Mouse (Mus musculus) heart, embryonic 16.5 days (tissue): ENCODE measurements around the gene Cd164l2. TPM values are rescaled to one million over a fixed set of nuclear protein-coding genes. Genes with fewer than 3 reads are reported as not detected.

Source experiments
- ATAC-seq: fragments of 200-750 bp; cut with Nextera tagmentation; replicated peaks from 2 replicates; pipeline ENCODE4 v1.8.0; 2017; ENCODE audit warnings: moderate number of reproducible peaks; ENCODE audit not compliant: insufficient read depth, low FRiP score; ENCODE audit errors: extremely low read depth
- H3K27ac ChIP-seq: fragments of 300-500 bp; sonication (generic); 2 replicates; pipeline ENCODE4 v1.5.1; 2014; ENCODE audit warnings: mild to moderate bottlenecking, low read length, control low read depth, moderate library complexity
- H3K27me3 ChIP-seq: fragments of 300-500 bp; sonication (generic); 2 replicates; pipeline ENCODE4 v1.6.1; 2014; ENCODE audit warnings: low read length, mixed read lengths; ENCODE audit not compliant: control insufficient read depth, insufficient read depth
- H3K36me3 ChIP-seq: fragments of 300-500 bp; sonication (generic); 2 replicates; pipeline ENCODE4 v1.6.1; 2014; ENCODE audit not compliant: control insufficient read depth, insufficient read depth
- H3K4me1 ChIP-seq: fragments of 300-500 bp; sonication (generic); 2 replicates; pipeline ENCODE4 v1.6.1; 2014; ENCODE audit warnings: low read length, mixed read lengths; ENCODE audit not compliant: control insufficient read depth, insufficient read depth
- H3K4me2 ChIP-seq: fragments of 300-500 bp; sonication (generic); 2 replicates; pipeline ENCODE4 v1.6.1; 2014; ENCODE audit warnings: low read depth, mild to moderate bottlenecking, control low read depth, low read length
- H3K4me3 ChIP-seq: fragments of 300-500 bp; sonication (generic); 2 replicates; pipeline ENCODE4 v1.5.1; 2014; ENCODE audit warnings: mild to moderate bottlenecking, control low read depth, low read length
- H3K9ac ChIP-seq: fragments of 300-500 bp; sonication (generic); 2 replicates; pipeline ENCODE4 v1.6.1; 2014; ENCODE audit warnings: low read length, control low read depth
- H3K9me3 ChIP-seq: fragments of 300-500 bp; sonication (generic); replicated peaks from 2 replicates; pipeline ENCODE4 v1.6.1; 2016; ENCODE audit warnings: low read length; ENCODE audit not compliant: control insufficient read depth
- WGBS: fragments of 180-500 bp; shearing (Covaris S2); extraction: QIAGEN DNeasy Blood & Tissue Kit; methylation state at CpG from one replicate; pipeline ENCODE4 v1.1.7; 2014; 5-methylcytosine and 5-hydroxymethylcytosine counted together
- polyA plus RNA-seq: library from polyadenylated mRNA; unstranded; fragments of >200 nt; fragmentation: Nextera tagmentation; extraction: Ambion mirVana; gene quantifications from 2 replicates; pipeline ENCODE4 v1.2.1, GENCODE M21; 2015

The Cd164l2 gene
- polyA plus RNA-seq, 1 experiment from 2014 or later, result not detected

GRCm38 (mm10) chr4:133210023-133210787, 1.7 kb upstream of the Cd164l2 start:
- Histone ChIP-seq H3K27me3 (peaks cover 13% of the 10 kb centered on the region), H3K36me3 (no peaks in the 10 kb centered on the region), H3K9me3 (no peaks in the 10 kb centered on the region), H3K4me1 (peaks cover 11% of the 10 kb centered on the region), H3K9ac (no peak overlapping the region), H3K4me3 (no peak overlapping the region), H3K27ac (no peak overlapping the region), H3K4me2 (no peak overlapping the region)
- ATAC-seq, result no peak
- WGBS, result 89% methylated on average over 24 of the region's 24 CpGs

- Histone ChIP-seq H3K27me3 (peaks cover 13% of the 10 kb centered on the region), H3K36me3 (no peaks in the 10 kb centered on the region), H3K27ac (no peak overlapping the region), H3K4me1 (peaks cover 11% of the 10 kb centered on the region), H3K9me3 (no peaks in the 10 kb centered on the region), H3K4me2 (no peak overlapping the region), H3K4me3 (no peak overlapping the region), H3K9ac (no peak overlapping the region)
- WGBS, result 92% methylated on average over 19 of the region's 19 CpGs
- no peak for ATAC-seq
Measured at GRCm38 (mm10) chr4:133210788-133211390, 1.0 kb upstream of the Cd164l2 start.

DNA sequence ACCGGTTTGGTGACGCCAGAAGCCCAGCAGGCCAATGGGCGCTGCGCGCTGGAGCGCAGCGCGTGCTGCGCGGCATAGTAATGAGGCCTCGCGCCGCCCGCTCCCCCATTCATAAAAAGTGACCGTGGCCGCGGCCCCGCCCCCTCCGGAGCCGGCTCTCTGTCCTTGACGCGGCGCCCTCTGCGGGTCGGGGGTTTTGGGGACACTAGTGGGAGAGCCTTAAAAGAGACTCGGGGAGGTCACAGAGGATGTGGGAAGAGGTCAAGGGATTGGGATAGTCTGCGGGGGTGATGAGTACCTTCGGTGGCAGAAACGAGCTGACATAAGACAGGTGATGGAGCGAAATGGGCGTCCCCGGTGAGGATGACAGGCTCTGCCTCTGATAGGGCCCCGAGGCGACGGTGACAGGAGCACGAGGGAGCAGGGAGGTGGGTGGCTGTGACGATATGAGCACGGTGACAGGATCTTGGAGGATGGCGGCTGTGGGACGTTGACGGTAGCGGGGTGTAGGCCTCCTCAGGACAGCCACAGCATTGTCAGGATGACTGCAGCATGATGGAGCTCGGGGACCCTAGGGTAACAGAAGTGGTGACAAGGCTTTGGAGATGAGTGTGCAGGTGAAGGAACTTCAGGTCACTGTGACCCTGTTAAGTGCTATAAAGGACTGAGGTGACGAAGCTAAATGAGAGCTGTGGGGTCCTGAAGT, 784 bp downstream of the Cd164l2 start:
- Histone ChIP-seq H3K4me2 (peak overlapping the region; percentile 89), H3K27me3 (peaks cover 13% of the 10 kb centered on the region), H3K36me3 (no peaks in the 10 kb centered on the region), H3K9me3 (no peaks in the 10 kb centered on the region), H3K27ac (no peak overlapping the region), H3K4me1 (peaks cover 11% of the 10 kb centered on the region), H3K9ac (peak overlapping the region; percentile 68), H3K4me3 (peak overlapping the region; percentile 70)
- ATAC-seq, result peak; percentile 86
- 2% methylated on average over 44 of the region's 44 CpGs for WGBS

GRCm38 (mm10) chr4:133213268-133213590, 1.3 kb downstream of the Cd164l2 start:
- H3K4me2 ChIP-seq, result peak overlapping the region; percentile 89
- ATAC-seq, result no peak
- peaks cover 11% of the 10 kb centered on the region for H3K4me1 ChIP-seq
- no peaks in the 10 kb centered on the region for H3K9me3 ChIP-seq
- H3K36me3 ChIP-seq, result no peaks in the 10 kb centered on the region
- no peak overlapping the region for H3K9ac ChIP-seq
- WGBS, result 4% methylated on average over 9 of the region's 9 CpGs
- H3K27ac ChIP-seq, result no peak overlapping the region
- peaks cover 15% of the 10 kb centered on the region for H3K27me3 ChIP-seq
- H3K4me3 ChIP-seq, result peak overlapping the region; percentile 70; the same call in 1 of the 2 replicates

GRCm38 (mm10) chr4:133213661-133214060, 1.7 kb downstream of the Cd164l2 start:
- Histone ChIP-seq H3K27ac (no peak overlapping the region), H3K4me3 (no peak overlapping the region), H3K9me3 (no peaks in the 10 kb centered on the region), H3K9ac (no peak overlapping the region), H3K4me2 (no peak overlapping the region; the same call in 1 of the 2 replicates), H3K4me1 (peaks cover 11% of the 10 kb centered on the region), H3K36me3 (no peaks in the 10 kb centered on the region), H3K27me3 (peaks cover 15% of the 10 kb centered on the region)
- ATAC-seq, result no peak
- WGBS, result 20% methylated on average over 10 of the region's 10 CpGs

- H3K4me3 ChIP-seq, result no peak overlapping the region
- WGBS, result 3% methylated on average over 5 of the region's 5 CpGs
- no peaks in the 10 kb centered on the region for H3K36me3 ChIP-seq
- H3K9ac ChIP-seq, result no peak overlapping the region
- no peak overlapping the region for H3K27ac ChIP-seq
- peaks cover 31% of the 10 kb centered on the region for H3K27me3 ChIP-seq
- ATAC-seq, result no peak
- H3K4me1 ChIP-seq, result peaks cover 9% of the 10 kb centered on the region
- no peak overlapping the region for H3K4me2 ChIP-seq
- no peaks in the 10 kb centered on the region for H3K9me3 ChIP-seq
Measured at GRCm38 (mm10) chr4:133217641-133218040, 5.7 kb downstream of the Cd164l2 start.

DNA sequence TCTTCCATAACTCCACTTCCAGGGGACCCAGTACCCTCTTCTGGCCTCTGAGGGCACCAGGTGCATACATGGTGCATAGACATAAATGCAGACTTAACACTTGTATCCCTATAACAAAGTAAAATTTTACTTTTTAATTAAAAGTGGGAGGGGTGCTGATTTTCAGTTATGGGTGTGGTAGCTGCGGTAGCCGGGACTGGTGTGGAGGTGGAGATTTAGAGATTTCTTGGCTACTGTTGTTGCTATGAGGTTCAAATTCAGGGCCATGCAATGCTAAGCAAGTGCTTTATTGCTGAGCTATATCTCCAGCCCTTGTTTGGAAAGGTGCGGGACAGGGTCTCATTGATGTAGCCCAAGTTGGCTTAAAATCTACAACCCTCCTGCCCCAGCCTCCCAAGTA, 6.8 kb downstream of the Cd164l2 start:
- no peak overlapping the region for H3K27ac ChIP-seq
- peaks cover 31% of the 10 kb centered on the region for H3K27me3 ChIP-seq
- no peak for ATAC-seq
- H3K36me3 ChIP-seq, result no peaks in the 10 kb centered on the region
- H3K4me1 ChIP-seq, result peaks cover 3% of the 10 kb centered on the region
- no peak overlapping the region for H3K9ac ChIP-seq
- H3K4me3 ChIP-seq, result no peak overlapping the region
- no peak overlapping the region for H3K4me2 ChIP-seq
- H3K9me3 ChIP-seq, result no peaks in the 10 kb centered on the region
- WGBS, result 84% methylated on average over 3 of the region's 3 CpGs

DNA sequence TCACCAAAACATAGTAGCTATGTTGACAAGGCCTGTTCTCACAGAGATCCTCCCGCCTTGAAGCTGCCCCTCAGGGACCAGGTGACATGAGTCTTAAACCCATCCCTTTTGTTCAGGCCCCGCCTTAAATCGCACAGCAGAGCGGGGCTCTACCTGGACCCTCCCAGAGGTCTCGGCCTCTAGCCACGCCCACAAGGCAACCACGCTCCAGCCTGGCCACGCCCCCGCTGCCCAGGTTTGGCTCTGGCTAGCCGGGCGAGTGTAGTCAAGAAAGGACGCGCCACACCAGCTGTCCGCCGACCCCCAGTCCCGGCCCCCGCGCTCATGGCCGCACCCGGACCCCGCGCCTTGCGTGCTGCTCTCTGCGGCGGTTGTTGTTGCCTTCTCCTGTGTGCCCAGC, 8.7 kb downstream of the Cd164l2 start:
- H3K27ac ChIP-seq, result no peak overlapping the region
- H3K9ac ChIP-seq, result peak overlapping the region; percentile 67
- H3K4me1 ChIP-seq, result peaks cover 3% of the 10 kb centered on the region
- peaks cover 26% of the 10 kb centered on the region for H3K27me3 ChIP-seq
- H3K4me2 ChIP-seq, result peak overlapping the region; percentile 63
- peak overlapping the region; percentile 41 for H3K4me3 ChIP-seq
- H3K9me3 ChIP-seq, result no peaks in the 10 kb centered on the region
- 0 out of 2 replicates have a peak, but pooled peaks have one; percentile 18 for ATAC-seq
- WGBS, result 4% methylated on average over 25 of the region's 25 CpGs
- no peaks in the 10 kb centered on the region for H3K36me3 ChIP-seq

- H3K9me3 ChIP-seq, result no peaks in the 10 kb centered on the region
- ATAC-seq, result no peak
- H3K4me2 ChIP-seq, result no peak overlapping the region
- no peak overlapping the region for H3K27ac ChIP-seq
- H3K4me3 ChIP-seq, result no peak overlapping the region
- peaks cover 3% of the 10 kb centered on the region for H3K4me1 ChIP-seq
- H3K36me3 ChIP-seq, result no peaks in the 10 kb centered on the region
- 72% methylated on average over 8 of the region's 8 CpGs for WGBS
- no peak overlapping the region for H3K9ac ChIP-seq
- H3K27me3 ChIP-seq, result peaks cover 26% of the 10 kb centered on the region
Measured at GRCm38 (mm10) chr4:133221701-133222100, 9.8 kb downstream of the Cd164l2 start.
